Mouse (Mus musculus) forebrain, embryonic 15.5 days (tissue): ENCODE data around the gene Sept11. TPM values are rescaled to one million over a fixed set of nuclear protein-coding genes. Genes with fewer than 3 reads are reported as not detected.

Source experiments
- ATAC-seq: fragments of 200-750 bp; cut with Nextera tagmentation; replicated peaks from 2 replicates; pipeline ENCODE4 v1.8.0; 2017; ENCODE audit warnings: mild to moderate bottlenecking, moderate TSS enrichment, moderate library complexity
- H3K27ac ChIP-seq: fragments of 300-500 bp; sonication (generic); replicated peaks from 2 replicates; pipeline ENCODE4 v1.5.1; 2015; ENCODE audit warnings: mild to moderate bottlenecking, inconsistent platforms
- H3K27me3 ChIP-seq: fragments of 300-500 bp; sonication (generic); 2 replicates; pipeline ENCODE4 v1.6.1; 2015; ENCODE audit warnings: inconsistent platforms
- H3K36me3 ChIP-seq: fragments of 300-500 bp; sonication (generic); 2 replicates; pipeline ENCODE4 v1.6.1; 2015; ENCODE audit warnings: mild to moderate bottlenecking, inconsistent platforms
- H3K4me1 ChIP-seq: fragments of 300-500 bp; sonication (generic); 2 replicates; pipeline ENCODE4 v1.6.1; 2015; ENCODE audit warnings: inconsistent platforms
- H3K4me2 ChIP-seq: fragments of 300-500 bp; sonication (generic); replicated peaks from 2 replicates; pipeline ENCODE4 v1.6.1; 2015; ENCODE audit warnings: mild to moderate bottlenecking, inconsistent platforms
- H3K4me3 ChIP-seq: fragments of 300-500 bp; sonication (generic); 2 replicates; pipeline ENCODE4 v1.5.1; 2015; ENCODE audit warnings: mild to moderate bottlenecking, inconsistent platforms
- H3K9ac ChIP-seq: fragments of 300-500 bp; sonication (generic); replicated peaks from 2 replicates; pipeline ENCODE4 v1.6.1; 2015; ENCODE audit warnings: mild to moderate bottlenecking, inconsistent platforms
- H3K9me3 ChIP-seq: fragments of 300-500 bp; sonication (generic); 2 replicates; pipeline ENCODE4 v1.6.1; 2016; ENCODE audit warnings: inconsistent platforms
- WGBS: fragments of 180-500 bp; shearing (Covaris S2); methylation state at CpG from one replicate; pipeline ENCODE4 v1.1.7; 2015; ENCODE audit warnings: mixed read lengths; 5-methylcytosine and 5-hydroxymethylcytosine counted together
- polyA plus RNA-seq: library from polyadenylated mRNA; unstranded; fragments of >200 nt; fragmentation: Nextera tagmentation; extraction: Ambion mirVana; gene quantifications from 2 replicates; pipeline ENCODE4 v1.2.1, GENCODE M21; 2015

The Sept11 gene
- polyA plus RNA-seq, 1 experiment from 2014 or later, result 174 TPM

GRCm38 (mm10) chr5:93060865-93061264, 32.4 kb upstream of the Sept11 start:
- Histone ChIP-seq H3K4me2 (no peak overlapping the region), H3K4me1 (no peaks in the 10 kb centered on the region), H3K36me3 (no peaks in the 10 kb centered on the region), H3K9me3 (no peaks in the 10 kb centered on the region), H3K27me3 (no peaks in the 10 kb centered on the region), H3K9ac (no peak overlapping the region), H3K27ac (no peak overlapping the region), H3K4me3 (no peak overlapping the region)
- WGBS, result 90% methylated on average over 4 of the region's 4 CpGs
- no peak for ATAC-seq

- no peak for ATAC-seq
- WGBS, result 85% methylated on average over 7 of the region's 7 CpGs
These were observed 15.4 kb upstream of the Sept11 start for GRCm38 (mm10) chr5:93077661-93078323.

GRCm38 (mm10) chr5:93079596-93079995, 13.6 kb upstream of the Sept11 start:
- Histone ChIP-seq H3K4me3 (no peak overlapping the region), H3K27ac (no peak overlapping the region), H3K9ac (no peak overlapping the region), H3K36me3 (no peaks in the 10 kb centered on the region), H3K27me3 (no peaks in the 10 kb centered on the region), H3K4me1 (no peaks in the 10 kb centered on the region), H3K4me2 (no peak overlapping the region), H3K9me3 (no peaks in the 10 kb centered on the region)
- ATAC-seq, result no peak
- WGBS, result 85% methylated on average over 3 of the region's 3 CpGs

More at GRCm38 (mm10) chr5:93077661-93078323, 15.4 kb upstream of the Sept11 start:
- H3K4me3 ChIP-seq, result no peak overlapping the region
- H3K4me2 ChIP-seq, result no peak overlapping the region
- no peak overlapping the region for H3K27ac ChIP-seq
- no peaks in the 10 kb centered on the region for H3K36me3 ChIP-seq
- H3K9ac ChIP-seq, result no peak overlapping the region
- no peaks in the 10 kb centered on the region for H3K9me3 ChIP-seq
- no peaks in the 10 kb centered on the region for H3K4me1 ChIP-seq
- no peaks in the 10 kb centered on the region for H3K27me3 ChIP-seq

GRCm38 (mm10) chr5:93085015-93085598, 8.1 kb upstream of the Sept11 start:
- ATAC-seq, result no peak
- no peak overlapping the region for H3K9ac ChIP-seq
- 64% methylated on average over 4 of the region's 4 CpGs for WGBS
- H3K4me3 ChIP-seq, result no peak overlapping the region
- no peak overlapping the region for H3K27ac ChIP-seq
- H3K4me2 ChIP-seq, result no peak overlapping the region
- H3K27me3 ChIP-seq, result no peaks in the 10 kb centered on the region
- H3K9me3 ChIP-seq, result no peaks in the 10 kb centered on the region
- H3K36me3 ChIP-seq, result no peaks in the 10 kb centered on the region
- no peaks in the 10 kb centered on the region for H3K4me1 ChIP-seq

GRCm38 (mm10) chr5:93085900-93086299, 7.3 kb upstream of the Sept11 start:
- Histone ChIP-seq H3K4me3 (no peak overlapping the region), H3K27ac (no peak overlapping the region), H3K4me1 (peaks cover 3% of the 10 kb centered on the region), H3K27me3 (no peaks in the 10 kb centered on the region), H3K9me3 (no peaks in the 10 kb centered on the region), H3K9ac (no peak overlapping the region), H3K36me3 (no peaks in the 10 kb centered on the region), H3K4me2 (no peak overlapping the region)
- 92% methylated on average over 4 of the region's 4 CpGs for WGBS
- no peak for ATAC-seq

- H3K9ac ChIP-seq, result no peak overlapping the region
- peak overlapping the region; percentile 79 for H3K4me2 ChIP-seq
- peaks cover 39% of the 10 kb centered on the region for H3K4me1 ChIP-seq
- no peak for ATAC-seq
- no peaks in the 10 kb centered on the region for H3K9me3 ChIP-seq
- H3K27me3 ChIP-seq, result no peaks in the 10 kb centered on the region
- H3K27ac ChIP-seq, result no peak overlapping the region
- 67% methylated on average over 3 of the region's 3 CpGs for WGBS
- peak overlapping the region; percentile 94; the same call in 1 of the 2 replicates for H3K4me3 ChIP-seq
- H3K36me3 ChIP-seq, result no peaks in the 10 kb centered on the region
These were observed 2.0 kb upstream of the Sept11 start for GRCm38 (mm10) chr5:93091266-93091665.

- peak; percentile 49 for ATAC-seq
- peak overlapping the region; percentile 79 for H3K4me2 ChIP-seq
- H3K27me3 ChIP-seq, result no peaks in the 10 kb centered on the region
- H3K27ac ChIP-seq, result peak overlapping the region; percentile 98
- no peaks in the 10 kb centered on the region for H3K36me3 ChIP-seq
- WGBS, result 5% methylated on average over 28 of the region's 28 CpGs
- H3K4me1 ChIP-seq, result peaks cover 49% of the 10 kb centered on the region
- no peaks in the 10 kb centered on the region for H3K9me3 ChIP-seq
- peak overlapping the region; percentile 94 for H3K4me3 ChIP-seq
- peak overlapping the region; percentile 90 for H3K9ac ChIP-seq
These were observed 973 bp upstream of the Sept11 start for GRCm38 (mm10) chr5:93092147-93092781.

GRCm38 (mm10) chr5:93093638-93094527, 646 bp downstream of the Sept11 start:
- peak; percentile 70 for ATAC-seq
- no peaks in the 10 kb centered on the region for H3K9me3 ChIP-seq
- H3K36me3 ChIP-seq, result no peaks in the 10 kb centered on the region
- peak overlapping the region; percentile 90 for H3K9ac ChIP-seq
- no peaks in the 10 kb centered on the region for H3K27me3 ChIP-seq
- WGBS, result under 1% methylated on average over 49 of the region's 50 CpGs
- H3K4me2 ChIP-seq, result peak overlapping the region; percentile 79
- peak overlapping the region; percentile 98 for H3K27ac ChIP-seq
- H3K4me3 ChIP-seq, result peak overlapping the region; percentile 94
- peaks cover 60% of the 10 kb centered on the region for H3K4me1 ChIP-seq

GRCm38 (mm10) chr5:93095301-93095700, 2.1 kb downstream of the Sept11 start:
- Histone ChIP-seq H3K9ac (peak overlapping the region; percentile 90; the same call in 1 of the 2 replicates), H3K27me3 (no peaks in the 10 kb centered on the region), H3K27ac (no peak overlapping the region), H3K36me3 (no peaks in the 10 kb centered on the region), H3K9me3 (no peaks in the 10 kb centered on the region), H3K4me1 (peaks cover 60% of the 10 kb centered on the region), H3K4me3 (peak overlapping the region; percentile 94), H3K4me2 (peak overlapping the region; percentile 79)
- no peak for ATAC-seq
- WGBS, result 27% methylated on average over 7 of the region's 7 CpGs

- Histone ChIP-seq H3K4me2 (no peak overlapping the region), H3K27ac (no peak overlapping the region), H3K36me3 (no peaks in the 10 kb centered on the region), H3K9ac (no peak overlapping the region), H3K4me1 (peaks cover 43% of the 10 kb centered on the region), H3K9me3 (no peaks in the 10 kb centered on the region), H3K27me3 (no peaks in the 10 kb centered on the region), H3K4me3 (no peak overlapping the region)
- ATAC-seq, result no peak
- 67% methylated on average over 13 of the region's 13 CpGs for WGBS
These were observed 4.1 kb downstream of the Sept11 start for GRCm38 (mm10) chr5:93097204-93097906.

- H3K9ac ChIP-seq, result no peak overlapping the region
- peaks cover 3% of the 10 kb centered on the region; the same call in 1 of the 2 replicates for H3K36me3 ChIP-seq
- H3K4me2 ChIP-seq, result no peak overlapping the region
- peaks cover 43% of the 10 kb centered on the region for H3K4me1 ChIP-seq
- ATAC-seq, result no peak
- H3K4me3 ChIP-seq, result no peak overlapping the region
- H3K27me3 ChIP-seq, result no peaks in the 10 kb centered on the region
- H3K27ac ChIP-seq, result no peak overlapping the region
- 51% methylated on average over 6 of the region's 6 CpGs for WGBS
- H3K9me3 ChIP-seq, result no peaks in the 10 kb centered on the region
These were observed 5.0 kb downstream of the Sept11 start for GRCm38 (mm10) chr5:93098219-93098618.
